Mouse (Mus musculus): ENCODE measurements around the gene Adal.
A peak's percentile ranks its signal among the peaks of the same experiment; 100 is the strongest.
"Not testable (repeated sequence)": the region's sequence is repeated elsewhere in the genome, so short reads cannot be mapped to it uniquely, and the experiment has no call there.

The Adal gene

DNA sequence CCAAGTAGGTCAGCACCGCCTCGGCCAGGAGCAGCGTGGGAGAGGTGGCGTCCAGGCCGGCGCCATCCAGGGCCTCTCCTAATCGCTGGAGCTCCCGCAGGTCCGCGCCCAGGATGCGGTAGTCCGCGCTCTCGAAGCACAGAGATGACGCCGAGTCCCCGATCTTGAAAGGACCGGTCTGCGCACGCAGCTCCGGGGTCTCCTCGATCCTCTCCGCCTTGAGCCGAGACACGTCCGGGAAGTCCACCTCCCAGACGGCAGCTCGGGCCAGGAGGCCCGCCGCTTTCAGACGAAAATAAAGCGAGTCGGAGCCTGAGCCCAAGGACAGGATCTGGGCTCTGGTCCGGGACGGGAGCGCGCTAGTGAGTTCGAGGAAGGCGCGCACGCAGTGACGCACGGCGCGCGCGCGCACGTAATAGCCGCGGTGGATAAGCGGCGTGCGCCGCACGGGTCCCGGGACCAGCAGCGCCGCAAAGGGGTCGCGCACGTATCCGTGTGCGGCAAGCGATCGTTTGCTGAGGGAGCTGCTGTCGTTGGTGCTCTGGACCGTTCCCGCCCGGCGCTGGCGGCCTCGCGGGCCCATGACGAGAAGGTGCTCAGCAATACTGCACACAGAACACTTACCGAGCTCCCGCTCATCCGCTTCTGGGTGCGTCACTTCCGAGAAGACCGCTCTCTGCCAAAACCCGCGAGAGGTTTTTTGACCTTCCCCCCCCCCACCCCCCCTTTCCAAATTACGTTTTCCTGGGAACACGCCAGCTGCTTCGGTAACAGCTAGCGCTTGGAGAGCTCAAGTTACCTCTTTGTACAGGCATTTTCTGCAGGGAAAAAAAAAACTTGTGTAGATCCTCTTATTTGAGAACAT lies at the start of gene Adal, which contains the start of gene Lcmt2:
TSS of gene Adal (plus strand) at position 411 of the 865 bp plus-strand sequence.
TSS of gene Lcmt2 (minus strand) at position 636 of the 865 bp plus-strand sequence.
- peak; percentile 90 for DNase-seq (ENCODE audit: low read depth, low spot score)

DNA sequence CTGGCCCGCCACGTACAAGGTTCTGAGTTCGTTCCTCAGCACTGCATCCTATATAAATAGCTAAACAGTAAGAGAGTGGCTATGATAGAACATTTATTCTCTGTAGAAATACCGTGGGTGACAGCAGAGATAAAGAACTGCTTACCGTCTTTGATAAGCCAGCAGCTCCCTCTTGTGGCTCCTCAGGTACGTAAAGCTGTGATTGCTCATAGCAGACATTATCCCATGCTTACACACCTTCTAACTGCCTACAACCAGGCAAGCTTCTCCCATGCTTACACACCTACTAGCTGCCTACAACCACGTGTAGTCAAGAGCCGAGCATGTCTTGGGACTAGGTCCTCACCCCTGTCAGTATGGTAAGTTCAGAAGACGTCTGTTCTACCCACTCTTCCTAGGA lies 38.2 kb upstream of the Adal start:
- peak; percentile 68 for DNase-seq (ENCODE audit: low read depth, low spot score)

DNA sequence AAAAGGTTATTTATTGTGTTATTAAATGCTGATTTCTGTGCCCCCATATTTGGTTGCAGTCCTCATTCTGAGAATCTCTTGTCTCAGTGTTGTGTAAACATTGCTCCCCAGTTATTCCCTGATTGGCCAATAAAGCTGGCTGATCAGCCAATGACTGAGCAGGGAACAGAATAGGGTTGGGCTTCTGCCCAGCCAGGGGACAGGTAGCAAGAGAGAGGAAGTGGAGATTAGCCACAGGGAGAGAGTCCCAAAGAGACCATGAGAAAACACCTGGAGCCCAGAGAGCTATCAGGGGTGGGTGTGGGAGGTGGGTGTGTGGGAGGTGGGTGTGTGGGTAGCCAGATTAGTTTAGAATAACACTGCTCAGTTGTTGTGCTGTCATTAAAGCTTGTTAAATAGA lies 34.3 kb upstream of the Adal start:
- DNase-seq (ENCODE audit: low read depth, low spot score): no peak

DNA sequence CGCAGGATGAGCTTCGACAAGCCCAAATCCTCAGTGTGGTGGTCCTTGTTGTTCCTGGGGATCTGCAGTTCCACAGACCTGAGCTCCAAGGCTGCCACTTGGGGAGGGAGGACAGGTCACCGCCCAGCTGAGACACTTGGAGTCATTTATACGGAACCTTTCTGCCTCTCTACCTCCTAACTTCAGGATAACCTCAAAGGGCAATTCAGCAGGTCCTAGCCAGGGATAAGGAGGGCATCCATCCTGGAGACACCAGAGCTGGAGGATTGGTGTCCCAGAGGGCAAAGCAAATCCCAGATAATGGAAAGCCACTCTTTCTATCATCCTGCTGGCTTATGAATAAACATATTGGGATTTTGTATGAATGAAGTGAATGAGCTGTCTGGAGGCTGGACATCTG lies 30.5 kb upstream of the Adal start, which contains the start of gene Tgm7:
TSS of gene Tgm7 (minus strand) at position 101 of the 400 bp plus-strand sequence.
- no peak for DNase-seq (ENCODE audit: low read depth, low spot score)

DNA sequence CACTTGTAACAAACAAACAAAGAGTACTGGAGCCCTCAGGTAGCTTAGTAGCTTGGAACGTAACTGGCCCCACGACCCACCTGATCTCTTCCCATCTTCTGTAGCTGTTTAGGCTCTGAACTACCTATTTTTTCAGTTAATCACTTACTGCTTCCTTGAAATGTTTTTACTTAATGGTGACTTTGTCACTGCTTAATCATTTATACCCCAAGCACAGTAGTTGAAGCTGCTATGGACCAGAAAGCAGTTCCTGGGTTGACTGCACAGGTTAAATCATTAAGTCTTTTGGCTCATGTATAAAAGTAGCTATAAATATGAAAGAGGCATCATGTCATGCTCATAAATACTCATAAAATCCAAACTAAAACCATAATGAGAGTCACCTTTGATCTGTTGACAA lies 24.8 kb upstream of the Adal start:
- no peak for DNase-seq (ENCODE audit: low read depth, low spot score)

DNA sequence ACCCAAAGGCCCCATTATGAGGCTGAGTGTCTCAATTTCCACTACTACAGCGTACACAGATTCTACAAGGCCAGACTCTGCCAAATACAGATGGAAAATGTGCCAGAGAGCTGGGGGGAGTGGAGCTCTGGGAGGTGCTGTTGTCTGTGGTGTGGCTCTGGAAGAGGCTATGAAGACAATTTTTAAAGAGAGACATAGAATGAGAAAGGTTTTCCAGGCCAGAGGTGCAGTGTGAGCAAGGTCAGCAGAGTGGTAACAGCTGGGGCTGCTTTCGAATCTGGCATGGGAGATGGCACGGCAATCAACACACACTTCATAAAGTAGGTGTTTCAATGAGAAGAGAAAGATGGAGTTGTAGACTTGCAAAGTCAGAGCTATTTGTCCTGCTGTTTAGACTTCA lies 21.0 kb upstream of the Adal start:
- DNase-seq (ENCODE audit: low read depth, low spot score): no peak

DNA sequence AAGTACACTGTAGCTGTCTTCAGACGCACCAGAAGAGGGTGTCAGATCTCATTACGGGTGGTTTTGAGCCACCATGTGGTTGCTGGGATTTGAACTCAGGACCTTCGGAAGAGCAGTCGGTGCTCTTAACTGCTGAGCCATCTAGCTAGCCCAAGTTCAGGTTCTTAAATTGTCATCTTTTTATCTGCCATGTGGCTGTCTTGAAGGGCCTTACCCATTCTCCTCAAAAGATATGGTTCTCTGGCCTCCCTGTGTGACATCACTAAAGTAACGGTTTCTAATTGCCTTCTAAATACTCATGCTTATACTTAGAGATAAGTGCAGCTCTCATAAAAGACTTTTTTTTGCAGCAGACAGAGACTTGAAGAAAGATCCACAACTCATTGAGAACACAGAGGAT lies 13.9 kb upstream of the Adal start:
- not testable (repeated sequence) for DNase-seq (ENCODE audit: low read depth, low spot score)

DNA sequence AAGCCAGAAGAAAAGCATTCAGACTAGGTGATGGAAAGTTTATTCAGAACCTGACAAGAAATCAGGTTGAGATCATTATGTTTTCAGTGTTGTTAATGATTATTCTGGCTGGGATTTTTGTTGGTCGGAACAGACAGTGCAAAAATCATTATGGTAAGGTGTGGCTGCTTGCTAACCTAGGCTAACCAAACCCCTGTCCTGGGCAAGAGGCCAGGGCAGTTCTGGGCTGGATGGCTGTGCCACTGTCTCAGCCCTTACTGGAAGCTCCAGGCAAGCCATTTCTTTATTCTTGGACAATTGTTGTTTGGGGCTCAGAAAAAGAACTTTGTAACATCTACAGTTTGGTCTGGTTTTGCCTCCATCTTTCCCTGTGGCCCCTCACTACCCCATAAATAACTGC lies 12.7 kb upstream of the Adal start:
- no peak for DNase-seq (ENCODE audit: low read depth, low spot score)

DNA sequence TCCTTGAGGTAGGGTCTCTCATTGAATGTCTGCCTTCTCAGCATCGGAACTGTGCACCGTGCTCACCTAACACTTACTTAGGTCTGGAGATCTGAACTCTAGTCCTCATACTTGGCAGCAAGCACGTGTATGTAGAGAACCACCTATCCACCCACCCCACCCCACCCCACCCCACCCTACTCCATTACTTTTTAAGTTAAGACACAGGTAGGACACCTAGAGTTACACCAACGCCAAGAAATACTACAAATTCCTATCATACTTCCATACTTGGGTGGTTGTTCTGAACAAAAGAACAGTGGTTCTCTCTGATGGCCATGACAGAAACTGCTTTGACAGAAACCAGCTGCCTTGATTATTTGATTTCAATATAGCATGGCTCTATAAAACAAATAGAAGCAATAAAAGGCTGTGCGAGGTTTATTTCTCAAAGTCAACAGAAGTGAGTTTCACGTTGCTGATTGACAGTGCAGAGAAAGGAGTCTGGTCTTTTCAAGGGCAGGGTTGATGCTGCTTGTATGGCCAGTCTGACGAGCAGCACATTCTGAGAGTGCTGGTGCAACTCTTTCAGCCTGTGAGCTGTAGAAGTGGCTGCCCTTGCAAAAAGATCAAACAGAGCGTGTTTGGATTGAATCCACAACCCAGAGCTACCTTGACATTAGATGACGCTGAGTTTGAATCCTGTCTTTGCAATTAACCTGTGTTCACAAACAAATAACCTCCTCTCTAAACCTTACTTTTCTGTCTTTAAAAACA lies 11.2 kb upstream of the Adal start:
- DNase-seq (ENCODE audit: low read depth, low spot score): no peak

DNA sequence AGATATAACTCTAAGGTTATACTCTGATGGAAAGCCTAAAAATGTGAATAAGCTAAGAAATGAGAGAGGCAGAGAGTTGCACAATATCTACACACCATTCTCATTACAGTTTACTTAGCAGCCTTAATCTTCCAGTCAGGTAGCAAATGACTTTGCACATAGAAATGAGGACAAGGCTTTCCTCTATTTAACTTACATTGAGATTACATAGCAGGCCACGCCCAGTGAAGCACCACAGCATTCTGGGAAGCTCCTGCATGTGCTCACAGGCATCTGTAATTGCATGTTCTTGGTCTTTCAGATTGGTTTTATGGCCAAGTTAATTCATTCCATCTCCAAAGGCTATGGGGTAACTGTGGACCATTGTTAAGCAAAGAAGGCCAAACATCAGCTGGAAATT lies 7.4 kb upstream of the Adal start:
- no peak for DNase-seq (ENCODE audit: low read depth, low spot score)

DNA sequence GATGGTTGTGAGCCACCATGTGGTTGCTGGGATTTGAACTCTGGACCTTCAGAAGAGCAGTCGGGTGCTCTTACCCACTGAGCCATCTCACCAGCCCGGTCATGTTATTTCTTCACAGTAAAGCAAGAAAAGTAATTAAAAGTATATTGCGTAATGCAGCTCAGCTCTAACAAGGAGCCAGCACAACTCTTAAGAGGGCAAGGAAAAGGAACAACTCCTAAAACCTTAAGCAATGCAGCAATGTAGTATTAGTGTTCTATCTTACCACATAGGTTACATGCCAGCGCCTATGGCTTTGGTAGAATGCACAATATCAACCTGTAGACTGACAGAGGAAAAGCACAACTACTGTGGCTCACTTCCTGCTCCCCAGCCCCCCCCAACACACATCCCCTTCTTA lies 2.9 kb upstream of the Adal start:
- DNase-seq (ENCODE audit: low read depth, low spot score): no peak

DNA sequence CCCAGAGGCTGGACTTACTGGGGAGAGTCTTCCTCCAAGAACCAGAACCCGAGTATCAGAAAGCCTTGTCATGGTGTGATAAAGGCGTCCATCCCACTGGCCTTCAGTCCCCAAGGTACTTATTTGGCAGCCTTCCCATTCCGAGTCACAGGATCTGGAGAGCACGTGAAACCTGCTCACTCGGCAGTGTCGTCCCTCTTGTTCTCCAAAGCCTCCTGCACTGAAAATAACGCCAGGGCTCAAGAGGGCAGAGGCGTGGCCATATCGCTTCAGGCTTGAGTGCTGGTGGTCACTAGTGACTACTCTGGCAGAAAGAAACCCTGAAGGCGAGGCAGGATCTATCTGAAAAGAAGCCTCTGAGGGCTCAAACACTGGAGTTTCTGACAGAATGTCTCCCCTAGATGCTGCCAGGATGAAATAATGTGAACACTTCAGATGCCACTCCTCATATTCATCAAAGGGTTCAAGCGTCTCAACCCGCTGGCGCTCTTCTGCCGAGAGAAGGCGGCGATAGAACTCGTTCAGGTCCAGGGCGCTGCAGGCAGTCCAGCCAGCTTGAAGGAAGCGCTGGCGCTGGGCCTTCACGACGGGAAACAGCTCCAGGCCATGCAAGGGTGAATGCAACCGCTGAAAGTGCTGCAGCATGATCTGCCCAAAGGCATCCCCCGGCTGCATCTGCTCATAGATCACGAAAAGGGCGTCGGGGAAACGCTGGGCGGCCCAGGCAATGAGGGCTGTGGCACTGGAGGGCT lies 786 bp upstream of the Adal start:
- DNase-seq (ENCODE audit: low read depth, low spot score): peak; percentile 32

DNA sequence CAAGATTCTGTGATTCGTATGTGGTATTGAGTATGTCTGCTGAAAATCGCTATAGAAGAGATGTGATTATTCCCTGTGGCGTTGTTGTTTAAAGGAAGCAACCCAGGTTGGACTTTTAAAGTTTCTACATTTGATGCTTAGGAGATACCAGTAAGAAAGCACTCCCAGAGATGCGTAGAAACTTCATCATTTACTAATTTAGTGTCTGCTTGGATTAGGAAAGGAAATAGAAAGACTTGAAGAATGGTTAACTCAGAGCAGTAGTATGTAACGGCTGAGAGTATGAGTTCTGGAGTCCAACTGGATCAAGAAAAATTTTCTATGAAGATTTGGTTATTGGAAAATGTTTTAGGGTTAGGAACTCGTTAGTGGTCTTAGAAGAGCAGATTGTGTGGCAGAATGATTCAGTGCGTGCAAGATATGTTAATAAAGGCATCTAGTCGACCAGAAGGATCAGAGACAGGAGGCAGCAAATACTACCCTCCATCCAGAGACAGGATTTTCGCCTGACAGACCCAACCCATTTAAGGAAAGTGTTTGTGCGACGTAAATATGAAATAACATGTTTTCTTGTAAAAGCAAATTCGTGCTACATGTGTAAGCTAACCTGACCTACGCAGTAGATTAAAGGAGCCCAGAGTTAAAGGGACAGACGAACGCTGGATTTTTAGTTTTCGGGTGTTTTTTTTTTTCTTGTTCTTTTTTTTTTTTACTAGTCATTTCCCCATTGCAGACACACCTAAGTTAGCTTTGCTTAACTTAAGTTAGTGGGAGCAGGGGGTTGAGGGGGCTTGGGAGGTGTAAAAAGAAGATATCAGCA lies 1.2 kb downstream of the Adal start:
- DNase-seq (ENCODE audit: low read depth, low spot score): no peak

DNA sequence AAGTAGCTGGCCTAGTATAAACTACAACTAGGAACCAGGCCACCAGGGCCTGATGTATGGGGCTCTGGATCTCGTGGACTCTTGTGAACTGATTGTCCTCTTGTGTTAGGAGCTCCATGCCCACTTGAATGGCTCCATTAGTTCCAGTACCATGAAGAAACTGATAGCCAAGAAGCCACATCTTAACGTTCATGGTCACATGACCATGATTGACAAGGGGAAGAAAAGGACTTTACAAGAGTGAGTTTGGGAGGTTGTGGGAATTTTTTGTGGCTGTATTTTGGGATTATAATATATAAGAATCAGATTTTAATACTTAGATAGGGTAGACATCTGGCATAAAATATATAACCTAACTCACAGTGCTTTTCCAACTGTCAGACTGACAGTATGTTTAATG lies 2.2 kb downstream of the Adal start:
- no peak for DNase-seq (ENCODE audit: low read depth, low spot score)

DNA sequence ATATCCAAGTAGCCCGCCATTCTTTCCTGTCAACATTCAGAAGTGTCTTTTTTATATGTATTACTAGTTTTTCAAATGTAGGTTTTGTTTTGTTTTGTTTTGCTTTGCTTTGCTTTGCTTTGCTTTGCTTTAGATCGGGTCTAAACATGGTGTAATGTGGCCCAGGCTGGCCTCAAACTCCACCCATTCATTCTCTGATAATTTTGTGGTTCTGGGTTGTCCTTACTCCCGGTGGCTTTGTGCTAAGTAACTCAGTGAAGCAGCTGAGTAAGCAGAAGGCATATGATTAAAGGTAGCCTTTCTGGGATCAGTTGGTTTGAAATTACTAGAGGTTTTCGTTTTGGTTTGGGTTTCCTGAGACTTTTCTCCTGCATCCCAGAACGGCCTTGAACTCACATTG lies 9.5 kb downstream of the Adal start:
- DNase-seq (ENCODE audit: low read depth, low spot score): no peak

DNA sequence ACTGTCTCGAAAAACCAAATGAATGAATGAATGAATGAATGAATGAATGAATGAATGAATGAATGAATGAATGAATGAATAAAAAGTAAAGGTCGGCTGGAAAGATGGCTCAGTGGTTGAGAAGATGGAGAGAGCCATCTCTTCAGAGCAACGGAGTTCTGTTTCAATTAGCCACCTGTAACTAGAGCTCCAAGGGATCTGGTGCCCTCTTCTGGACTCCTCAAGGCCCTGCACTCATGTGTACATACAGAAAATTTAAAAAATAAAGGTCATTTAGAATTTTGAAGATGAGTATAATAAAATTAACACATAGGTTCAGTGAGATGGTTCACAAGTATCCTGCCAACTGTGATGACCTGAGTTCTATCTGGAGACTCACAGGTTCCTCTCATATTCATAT lies 12.9 kb downstream of the Adal start:
- DNase-seq (ENCODE audit: low read depth, low spot score): peak; percentile 45

DNA sequence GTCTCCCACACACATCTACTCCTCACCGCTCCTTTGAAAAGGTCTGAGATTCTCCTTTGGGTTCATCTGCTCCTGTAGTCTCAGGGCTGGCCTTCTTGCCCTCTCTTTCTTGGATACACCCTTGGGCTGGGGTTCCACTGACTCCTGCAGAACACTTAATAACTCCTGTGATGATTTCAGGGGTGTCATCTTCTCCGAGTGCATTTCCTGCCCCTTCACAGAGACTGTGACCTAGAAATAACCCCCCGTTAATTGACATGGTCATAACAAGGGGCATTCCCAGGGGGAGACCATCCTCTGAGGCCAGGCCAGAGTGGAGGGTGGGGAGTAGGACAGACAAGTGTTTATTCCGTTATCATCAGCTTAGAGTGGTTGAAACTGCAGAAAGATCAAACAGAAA lies 28.9 kb downstream of the Adal start:
- no peak for DNase-seq (ENCODE audit: low read depth, low spot score)

DNA sequence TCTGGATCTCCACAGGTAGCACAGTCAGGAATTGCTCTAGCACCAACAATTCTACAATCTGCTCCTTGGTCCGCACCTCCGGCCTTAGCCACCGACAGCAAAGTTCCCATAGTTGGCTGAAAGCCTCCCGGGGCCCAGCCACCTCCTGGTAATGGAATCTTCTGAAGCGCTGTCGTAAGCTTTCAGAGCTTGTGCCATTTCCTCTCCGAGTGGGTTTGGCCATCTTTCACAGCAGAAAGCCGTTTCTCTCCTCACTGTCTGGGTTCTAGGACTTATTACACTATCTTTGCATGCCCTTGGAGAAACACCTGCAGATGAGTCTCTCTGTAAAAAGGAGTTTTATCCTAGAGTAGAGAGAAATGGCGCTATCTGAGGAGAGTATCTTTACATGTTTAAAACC lies 29.7 kb downstream of the Adal start:
- no peak for DNase-seq (ENCODE audit: low read depth, low spot score)

DNA sequence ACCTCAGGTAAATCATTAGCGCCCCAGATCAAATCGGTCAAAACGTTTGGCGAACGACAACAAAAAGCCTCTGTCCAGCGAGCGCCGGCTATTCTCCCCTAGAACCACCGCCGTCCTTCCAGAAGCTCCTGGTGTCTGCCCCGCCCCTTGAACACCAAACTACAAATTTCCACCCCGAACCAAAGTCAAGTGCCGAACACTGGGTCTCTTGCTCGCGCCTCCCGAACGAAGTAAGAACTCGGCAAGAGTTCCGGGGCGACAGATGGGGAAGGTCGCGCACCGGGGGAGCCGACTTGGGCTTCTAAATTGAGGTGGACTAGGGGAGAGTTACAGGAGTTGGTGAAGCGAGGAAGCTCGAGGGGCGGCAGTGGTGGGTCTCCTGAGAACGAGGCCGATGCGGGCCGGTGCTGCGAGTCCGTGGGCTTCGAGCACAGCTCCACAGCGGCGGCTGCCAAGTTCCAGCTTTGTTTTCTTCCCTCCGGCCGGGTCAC lies 30.3 kb downstream of the Adal start, which contains the start of gene Tubgcp4:
TSS of gene Tubgcp4 (plus strand) at position 174 of the 491 bp plus-strand sequence.
- peak; percentile 39 for DNase-seq (ENCODE audit: low read depth, low spot score)

DNA sequence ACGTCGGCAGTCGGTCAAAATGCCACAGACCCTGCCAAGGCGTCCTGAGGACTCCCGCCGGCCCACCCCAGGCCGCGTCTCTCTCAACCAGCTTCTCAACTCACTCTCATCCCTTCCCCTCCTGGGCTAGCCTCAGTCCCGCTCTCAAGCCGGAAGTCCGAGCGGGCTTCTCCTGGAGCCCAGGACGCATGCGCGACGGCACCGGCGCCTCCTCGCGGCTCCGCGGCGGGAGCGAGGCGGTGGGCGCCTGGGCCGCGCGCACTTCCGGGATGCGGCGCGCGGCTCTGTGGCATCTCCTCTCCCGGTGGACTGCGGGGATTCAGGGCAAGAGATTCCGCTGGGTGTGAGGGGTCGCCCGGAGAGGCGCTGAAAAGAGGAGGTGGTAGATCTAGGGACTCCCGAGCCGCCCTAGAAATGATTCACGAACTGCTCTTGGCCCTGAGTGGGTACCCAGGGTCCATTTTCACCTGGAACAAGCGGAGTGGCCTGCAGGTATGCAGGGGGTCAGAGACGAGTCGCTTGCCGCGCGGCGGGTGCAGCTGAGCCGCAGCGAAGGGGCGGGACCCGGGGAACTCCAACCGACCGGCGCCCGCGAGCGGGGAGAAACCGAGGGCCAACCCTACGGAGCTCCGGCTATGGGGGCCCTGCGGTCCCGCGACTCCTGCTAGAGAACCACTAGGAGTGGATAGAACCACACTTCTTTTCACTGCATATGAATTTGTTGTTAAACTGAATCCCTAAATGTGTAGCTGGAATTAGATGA lies 30.9 kb downstream of the Adal start, which contains the start of gene Zscan29:
TSS of gene Zscan29 (minus strand) at position 146 of the 763 bp plus-strand sequence.
- DNase-seq (ENCODE audit: low read depth, low spot score): peak; percentile 89
